Mouse (Mus musculus) intestine, embryonic 14.5 days (tissue): ENCODE data around the gene Rpa3. TPM values are rescaled to one million over a fixed set of nuclear protein-coding genes. Genes with fewer than 3 reads are reported as not detected.

Experiments
- ATAC-seq: fragments of 200-750 bp; cut with Nextera tagmentation; replicated peaks from 2 replicates; pipeline ENCODE4 v1.8.0; 2017; ENCODE audit warnings: low read depth, moderate number of reproducible peaks, moderate TSS enrichment, moderate library complexity; ENCODE audit not compliant: low FRiP score, low TSS enrichment
- DNase-seq: peaks from one replicate; pipeline ENCODE4 v3.0.0-alpha.2; 2018; ENCODE audit warnings: low spot score
- H3K27ac ChIP-seq: fragments of 300-500 bp; sonication (generic); 2 replicates; pipeline ENCODE4 v1.5.1; 2014; ENCODE audit warnings: low read depth, mild to moderate bottlenecking, control low read depth
- H3K27me3 ChIP-seq: fragments of 300-500 bp; sonication (generic); replicated peaks from 2 replicates; pipeline ENCODE4 v1.6.1; 2014; ENCODE audit warnings: low read length, control low read depth; ENCODE audit not compliant: control insufficient read depth, insufficient read depth
- H3K36me3 ChIP-seq: fragments of 300-500 bp; sonication (generic); 2 replicates; pipeline ENCODE4 v1.6.1; 2014; ENCODE audit warnings: low read length, control low read depth; ENCODE audit not compliant: control insufficient read depth, insufficient read depth
- H3K4me1 ChIP-seq: fragments of 300-500 bp; sonication (generic); replicated peaks from 2 replicates; pipeline ENCODE4 v1.6.1; 2014; ENCODE audit warnings: low read length, control low read depth, mixed read lengths; ENCODE audit not compliant: control insufficient read depth, insufficient read depth
- H3K4me2 ChIP-seq: fragments of 300-500 bp; sonication (generic); 2 replicates; pipeline ENCODE4 v1.6.1; 2014; ENCODE audit warnings: low read length
- H3K4me3 ChIP-seq: fragments of 300-500 bp; sonication (generic); 2 replicates; pipeline ENCODE4 v1.5.1; 2014; ENCODE audit warnings: low read depth, low read length, control low read depth, mixed read lengths
- H3K9ac ChIP-seq: fragments of 300-500 bp; sonication (generic); 2 replicates; pipeline ENCODE4 v1.6.1; 2014; ENCODE audit warnings: mild to moderate bottlenecking, low read length
- H3K9me3 ChIP-seq: fragments of 300-500 bp; sonication (generic); 2 replicates; pipeline ENCODE4 v1.6.1; 2016; ENCODE audit warnings: low read length, control low read depth; ENCODE audit not compliant: control insufficient read depth
- WGBS: fragments of 180-500 bp; shearing (Covaris S2); extraction: QIAGEN DNeasy Blood & Tissue Kit; methylation state at CpG from one replicate; pipeline ENCODE4 v1.1.7; 2014; 5-methylcytosine and 5-hydroxymethylcytosine counted together
- polyA plus RNA-seq: library from polyadenylated mRNA; unstranded; fragments of >200 nt; fragmentation: Nextera tagmentation; extraction: Ambion mirVana; gene quantifications from 2 replicates; pipeline ENCODE4 v1.2.1, GENCODE M21; 2014

Rpa3 gene
- polyA plus RNA-seq, 1 experiment from 2014 or later = 160 TPM

- DNase-seq = no peak
These were observed 31.9 kb downstream of the Rpa3 start for GRCm38 (mm10) chr6:8227035-8227434.

DNA sequence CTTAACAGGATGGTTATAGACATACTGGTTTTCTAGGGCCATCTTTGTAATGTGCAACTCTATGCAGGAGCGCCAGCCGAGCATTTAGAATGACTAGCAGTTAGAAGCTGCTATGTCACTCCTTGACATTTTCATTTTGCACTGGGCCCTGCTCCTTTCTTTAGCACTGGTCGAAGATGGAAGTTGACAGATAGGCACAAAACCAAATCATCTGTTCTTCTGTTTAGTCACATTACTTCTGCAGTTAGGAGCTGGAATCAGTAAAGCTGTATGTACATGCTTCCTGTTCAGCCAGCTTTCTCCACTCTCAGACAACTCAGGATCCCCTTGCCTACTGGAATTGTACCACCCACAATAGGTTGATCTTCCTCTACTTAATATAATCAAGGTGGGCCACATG lies 48.3 kb downstream of the Rpa3 start:
- DNase-seq = no peak
- Histone ChIP-seq H3K4me2 (peak overlapping the region; percentile 48), H3K4me1 (peaks cover 8% of the 10 kb centered on the region), H3K4me3 (peak overlapping the region; percentile 50), H3K27me3 (no peaks in the 10 kb centered on the region), H3K36me3 (peaks cover 25% of the 10 kb centered on the region), H3K9me3 (no peaks in the 10 kb centered on the region), H3K9ac (no peak overlapping the region), H3K27ac (no peak overlapping the region)
- no peak for ATAC-seq
- 95% methylated on average over 3 of the region's 3 CpGs for WGBS

More at GRCm38 (mm10) chr6:8227035-8227434, 31.9 kb downstream of the Rpa3 start:
- no peaks in the 10 kb centered on the region for H3K27me3 ChIP-seq
- H3K4me3 ChIP-seq = no peak overlapping the region
- no peak for ATAC-seq
- 67% methylated on average over 3 of the region's 3 CpGs for WGBS
- peaks cover 44% of the 10 kb centered on the region for H3K36me3 ChIP-seq
- H3K4me2 ChIP-seq = no peak overlapping the region
- H3K4me1 ChIP-seq = no peaks in the 10 kb centered on the region
- no peak overlapping the region for H3K9ac ChIP-seq
- no peak overlapping the region for H3K27ac ChIP-seq
- no peaks in the 10 kb centered on the region for H3K9me3 ChIP-seq

DNA sequence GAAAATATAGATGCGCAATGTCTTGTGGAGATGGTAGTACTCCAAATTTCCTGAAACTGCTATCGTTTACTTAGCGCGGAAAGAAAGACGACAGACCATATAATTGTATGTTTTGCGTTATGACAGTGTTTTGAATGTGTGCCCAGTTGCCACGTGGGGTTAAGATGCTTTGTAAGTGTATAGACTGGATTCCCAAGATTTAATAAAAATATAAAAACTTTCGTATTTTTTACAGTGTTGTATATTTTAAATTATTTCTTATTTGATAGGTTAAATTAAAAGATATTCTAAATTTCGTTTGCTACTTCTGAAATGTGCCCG lies 49.1 kb downstream of the Rpa3 start:
- peak overlapping the region; percentile 93 for H3K9ac ChIP-seq
- H3K27ac ChIP-seq = peak overlapping the region; percentile 92
- DNase-seq = no peak
- peaks cover 17% of the 10 kb centered on the region for H3K36me3 ChIP-seq
- H3K4me2 ChIP-seq = peak overlapping the region; percentile 48
- H3K27me3 ChIP-seq = no peaks in the 10 kb centered on the region
- H3K9me3 ChIP-seq = no peaks in the 10 kb centered on the region
- peaks cover 8% of the 10 kb centered on the region for H3K4me1 ChIP-seq
- ATAC-seq = 0 out of 2 replicates have a peak, but pooled peaks have one; percentile 7
- H3K4me3 ChIP-seq = peak overlapping the region; percentile 50
- WGBS = 10% methylated on average over 10 of the region's 10 CpGs

DNA sequence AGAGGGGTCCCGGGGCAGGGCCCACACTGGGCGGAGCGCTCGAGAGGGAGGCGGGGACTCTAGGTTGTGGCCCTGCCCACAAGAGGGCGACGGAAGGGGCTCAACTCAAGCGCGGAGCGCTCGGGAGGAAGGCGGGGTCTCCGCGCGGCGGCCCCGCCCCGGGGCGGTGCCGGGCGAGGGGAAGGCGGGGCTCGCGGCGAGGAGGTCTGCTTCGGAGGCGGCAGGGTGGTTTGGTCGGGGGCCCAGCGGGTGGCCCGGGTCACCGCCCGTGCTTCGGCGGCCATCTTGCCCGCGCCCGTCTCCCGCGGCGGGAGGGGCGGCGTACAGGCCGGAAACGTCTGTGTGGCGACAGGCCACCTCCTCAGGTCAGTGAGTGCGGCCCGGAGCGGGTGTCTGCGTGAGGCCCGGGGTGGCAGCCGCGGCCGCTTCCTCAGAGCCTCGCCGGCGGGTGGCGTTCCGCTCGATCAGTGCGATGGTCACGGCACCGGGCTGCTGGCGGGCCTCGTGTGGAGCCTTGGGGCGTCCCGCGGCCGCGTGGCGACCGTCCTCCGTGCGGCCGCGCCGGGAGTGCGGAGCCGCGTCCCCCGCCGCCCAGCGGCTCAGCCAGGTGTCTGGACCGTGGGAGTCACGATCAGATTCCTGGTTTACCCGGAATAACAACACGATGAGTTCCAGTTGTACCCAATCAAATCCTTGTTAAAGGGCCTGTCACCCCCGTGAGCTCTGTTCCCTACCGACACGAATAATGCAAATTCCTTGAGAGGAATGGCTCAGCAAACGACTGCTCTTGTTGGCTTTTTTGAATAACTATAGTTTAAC lies 49.7 kb downstream of the Rpa3 start, which contains the start of gene Mios:
TSS of gene Mios (plus strand) at position 176 of the 819 bp plus-strand sequence.
- peak; percentile 98 for ATAC-seq
- under 1% methylated on average over 83 of the region's 90 CpGs for WGBS

More for the DNA sequence above, 49.7 kb downstream of the Rpa3 start, which contains the start of gene Mios:
- peak; percentile 95 for DNase-seq
- Histone ChIP-seq H3K4me1 (peaks cover 8% of the 10 kb centered on the region), H3K4me2 (peak within 1 kb of the TSS; percentile 48), H3K9ac (peak within 1 kb of the TSS; percentile 93), H3K27ac (peak within 1 kb of the TSS; percentile 92), H3K27me3 (no peaks in the 10 kb centered on the region), H3K9me3 (no peaks in the 10 kb centered on the region), H3K4me3 (peak within 1 kb of the TSS; percentile 50), H3K36me3 (0 out of 2 replicates have a peak, but pooled peaks cover 14% of the 10 kb centered on the region)

Other genes starting within 250 kb of the Rpa3 start
- 1.4 and 2.1 TPM in 2 replicates for gene Col28a1, start 66.6 kb downstream of the Rpa3 start, polyA plus RNA-seq
- 25.2 and 29.3 TPM in 2 replicates for gene Mios, start 50.0 kb downstream of the Rpa3 start, polyA plus RNA-seq
- gene Umad1, start 115 bp upstream of the Rpa3 start, polyA plus RNA-seq = 21.0 and 22.6 TPM in 2 replicates
- gene Gm45062, start 277 bp upstream of the Rpa3 start, polyA plus RNA-seq = 8.6 and 10.7 TPM in 2 replicates